Mouse (Mus musculus) ES-E14 (cell line): ENCODE results near the gene Teddm3. TPM values are rescaled to one million over a fixed set of nuclear protein-coding genes. Genes with fewer than 3 reads are reported as not detected.

Source experiments
- DNase-seq: peaks from one replicate; pipeline ENCODE4 v3.0.0-alpha.2; 2013; ENCODE audit warnings: low read depth, low spot score
- H3K27ac ChIP-seq: 2 replicates; pipeline ENCODE4 v1.5.1; 2012; ENCODE audit warnings: low read depth, mild to moderate bottlenecking, low read length, moderate library complexity, mixed read lengths; ENCODE audit not compliant: poor library complexity, insufficient read depth, severe bottlenecking
- H3K36me3 ChIP-seq: 2 replicates; pipeline ENCODE4 v1.6.1; 2012; ENCODE audit warnings: mild to moderate bottlenecking, low read length, moderate library complexity, mixed read lengths; ENCODE audit not compliant: control insufficient read depth, poor library complexity, insufficient read depth, severe bottlenecking
- H3K4me1 ChIP-seq, 2 experiments: fragments of 150-350 bp in 1 of 2; sonication (generic) in 1 of 2; 2 replicates each; pipeline ENCODE4 v1.6.1; 2012; ENCODE audit warnings: low read length in 2 of 2, mild to moderate bottlenecking in 1 of 2, mixed read lengths in 1 of 2; ENCODE audit not compliant: control insufficient read depth in 2 of 2, insufficient read depth in 2 of 2, poor library complexity in 1 of 2
- H3K4me3 ChIP-seq, 2 experiments: fragments of 150-350 bp in 1 of 2; sonication (generic) in 1 of 2; 2 replicates each; pipeline ENCODE4 v1.5.1; 2012; ENCODE audit warnings: low read length in 2 of 2, low read depth in 1 of 2, mild to moderate bottlenecking in 1 of 2, mixed read lengths in 1 of 2; ENCODE audit not compliant: insufficient read depth in 1 of 2, poor library complexity in 1 of 2, severe bottlenecking in 1 of 2
- H3K9ac ChIP-seq: 2 replicates; pipeline ENCODE4 v1.6.1; 2012; ENCODE audit warnings: low read depth, mild to moderate bottlenecking, low read length, mixed read lengths; ENCODE audit not compliant: poor library complexity, insufficient read depth, severe bottlenecking
- H3K9me3 ChIP-seq: fragments of 150-350 bp; sonication (generic); 2 replicates; pipeline ENCODE4 v1.6.1; 2012; ENCODE audit warnings: low read depth, mild to moderate bottlenecking, low read length; ENCODE audit not compliant: control insufficient read depth, insufficient read depth
- CHD2 ChIP-seq: IDR thresholded peaks from 2 replicates; pipeline ENCODE4 v1.6.1; 2014; ENCODE audit warnings: mild to moderate bottlenecking, low read depth, low read length, inconsistent platforms
- HCFC1 ChIP-seq: IDR thresholded peaks from 2 replicates; pipeline ENCODE4 v1.6.1; 2012; ENCODE audit warnings: low read length, inconsistent platforms, borderline replicate concordance; ENCODE audit not compliant: insufficient read depth
- MAFK ChIP-seq: IDR thresholded peaks from 2 replicates; pipeline ENCODE4 v1.6.1; 2014; ENCODE audit warnings: mild to moderate bottlenecking, low read depth, low read length, inconsistent platforms; ENCODE audit not compliant: insufficient read depth
- ZC3H11A ChIP-seq: IDR thresholded peaks from 2 replicates; pipeline ENCODE4 v1.6.1; 2012; ENCODE audit warnings: low read depth, mild to moderate bottlenecking, inconsistent platforms, low read length, borderline replicate concordance
- ZNF384 ChIP-seq: IDR thresholded peaks from 2 replicates; pipeline ENCODE4 v1.6.1; 2012; ENCODE audit warnings: low read depth, low read length, inconsistent platforms
- in situ Hi-C, 2 experiments: fragments of 600-800 bp; cut with MboI; formaldehyde crosslinking; loops; one replicate each; pipeline ENCODE4 v1.15.1; 2025; ENCODE audit warnings: low sequenced_read_pairs in 2 of 2, inconsistent platforms in 1 of 2; ENCODE audit not compliant: unreplicated experiment in 2 of 2
- total RNA-seq: library from RNA; depleted of rRNA; stranded (reverse); fragments of 300-350 nt; gene quantifications from 2 replicates; pipeline ENCODE4 v1.2.3, GENCODE M21; 2012

Teddm3 gene
- total RNA-seq, 1 experiment, result 0.80 TPM

- no peak overlapping the region for H3K4me3 ChIP-seq
- in situ Hi-C loops, result loop anchor here (25.0 kb wide), 2 partner anchors 410 to 435 kb away; no protein-coding TSS in a partner anchor
- H3K9me3 ChIP-seq, result no peaks in the 10 kb centered on the region
- H3K9ac ChIP-seq, result no peak overlapping the region
- no peaks in the 10 kb centered on the region for H3K36me3 ChIP-seq
- peaks cover under 1 to 12% of the 10 kb centered on the region in 2 experiments; a peak in 1 of 4 replicates for H3K4me1 ChIP-seq
- no peak overlapping the region for H3K27ac ChIP-seq
- no peak for DNase-seq
- no peak for TF ChIP-seq ZNF384
- TF ChIP-seq CHD2, result no peak
- no peak for TF ChIP-seq HCFC1
- TF ChIP-seq ZC3H11A, result no peak
- no peak for TF ChIP-seq MAFK
Observed at GRCm38 (mm10) chr16:21197542-21197941, 43.7 kb upstream of the Teddm3 start.

- no peak for DNase-seq
- no peak overlapping the region for H3K9ac ChIP-seq
- no peak for TF ChIP-seq HCFC1
- TF ChIP-seq ZC3H11A, result no peak
- TF ChIP-seq ZNF384, result no peak
- TF ChIP-seq CHD2, result no peak
Observed at GRCm38 (mm10) chr16:21196576-21196975, 42.8 kb upstream of the Teddm3 start.

GRCm38 (mm10) chr16:21195260-21195866 lies 41.6 kb upstream of the Teddm3 start:
- Histone ChIP-seq H3K4me3 (no peak overlapping the region), H3K36me3 (no peaks in the 10 kb centered on the region), H3K4me1 (peaks cover 0 to 6% of the 10 kb centered on the region in 2 experiments; a peak in 1 of 4 replicates), H3K27ac (no peak overlapping the region), H3K9ac (no peak overlapping the region), H3K9me3 (no peaks in the 10 kb centered on the region)
- TF ChIP-seq HCFC1 (no peak), MAFK (peak; percentile 15; the same call in 1 of the 2 replicates)
- in situ Hi-C loops, result loop anchor here (25.0 kb wide), 2 partner anchors 408 to 433 kb away; no protein-coding TSS in a partner anchor
- DNase-seq, result no peak

More at GRCm38 (mm10) chr16:21196576-21196975, 42.8 kb upstream of the Teddm3 start:
- Histone ChIP-seq H3K36me3 (no peaks in the 10 kb centered on the region), H3K9me3 (no peaks in the 10 kb centered on the region), H3K4me3 (no peak overlapping the region), H3K27ac (no peak overlapping the region), H3K4me1 (peaks cover 0 to 6% of the 10 kb centered on the region in 2 experiments; a peak in 1 of 4 replicates)
- in situ Hi-C loops, result loop anchor here (25.0 kb wide), 2 partner anchors 409 to 434 kb away; no protein-coding TSS in a partner anchor

GRCm38 (mm10) chr16:21194182-21194581 lies 40.4 kb upstream of the Teddm3 start:
- no peak overlapping the region for H3K9ac ChIP-seq
- H3K36me3 ChIP-seq, result no peaks in the 10 kb centered on the region
- TF ChIP-seq MAFK, result no peak
- no peak for TF ChIP-seq ZNF384
- TF ChIP-seq ZC3H11A, result no peak
- TF ChIP-seq CHD2, result no peak
- TF ChIP-seq HCFC1, result no peak
- no peaks in the 10 kb centered on the region for H3K9me3 ChIP-seq
- peaks cover 0 to 6% of the 10 kb centered on the region in 2 experiments; a peak in 1 of 4 replicates for H3K4me1 ChIP-seq
- no peak overlapping the region for H3K4me3 ChIP-seq
- no peak overlapping the region for H3K27ac ChIP-seq
- in situ Hi-C loops, result loop anchor here (25.0 kb wide), 2 partner anchors 407 to 432 kb away; no protein-coding TSS in a partner anchor
- no peak for DNase-seq
